Mouse (Mus musculus) lung, postnatal 36 days (tissue): ENCODE results near the gene Ppm1l.

ENCODE experiments used
- DNase-seq: peaks from one replicate; pipeline ENCODE4 v3.0.0; 2022; ENCODE audit warnings: mixed read lengths

Gene Ppm1l

DNA sequence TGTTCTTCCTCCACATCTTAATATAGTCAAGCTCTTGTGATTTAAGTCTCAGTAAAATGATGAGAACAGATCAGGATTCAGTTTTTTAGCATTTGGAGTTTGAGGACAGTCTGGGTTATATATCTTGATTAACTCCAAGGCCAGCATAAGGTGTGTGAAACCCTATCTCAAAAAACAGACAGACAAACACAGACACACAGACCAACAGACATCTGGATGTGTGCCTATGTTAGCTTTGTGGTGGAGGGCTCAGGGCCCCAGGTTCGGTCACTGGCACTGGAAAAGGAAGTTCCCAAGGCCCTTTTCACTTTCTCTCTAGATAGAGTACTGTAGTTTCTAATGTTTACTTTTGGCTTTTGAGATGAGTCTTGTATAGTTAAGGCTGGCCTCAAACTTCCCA, 23.8 kb downstream of the Ppm1l start:
- DNase-seq: no peak

GRCm38 (mm10) chr3:69340971-69341370, 24.3 kb downstream of the Ppm1l start:
- DNase-seq: no peak

- no peak for DNase-seq
These were observed 24.9 kb downstream of the Ppm1l start for GRCm38 (mm10) chr3:69341514-69341913.

GRCm38 (mm10) chr3:69342247-69342921, 25.7 kb downstream of the Ppm1l start:
- DNase-seq: peak; percentile 7

GRCm38 (mm10) chr3:69343124-69343523, 26.5 kb downstream of the Ppm1l start:
- no peak for DNase-seq

- DNase-seq: no peak
These were observed 29.9 kb downstream of the Ppm1l start for GRCm38 (mm10) chr3:69346514-69346913.

DNA sequence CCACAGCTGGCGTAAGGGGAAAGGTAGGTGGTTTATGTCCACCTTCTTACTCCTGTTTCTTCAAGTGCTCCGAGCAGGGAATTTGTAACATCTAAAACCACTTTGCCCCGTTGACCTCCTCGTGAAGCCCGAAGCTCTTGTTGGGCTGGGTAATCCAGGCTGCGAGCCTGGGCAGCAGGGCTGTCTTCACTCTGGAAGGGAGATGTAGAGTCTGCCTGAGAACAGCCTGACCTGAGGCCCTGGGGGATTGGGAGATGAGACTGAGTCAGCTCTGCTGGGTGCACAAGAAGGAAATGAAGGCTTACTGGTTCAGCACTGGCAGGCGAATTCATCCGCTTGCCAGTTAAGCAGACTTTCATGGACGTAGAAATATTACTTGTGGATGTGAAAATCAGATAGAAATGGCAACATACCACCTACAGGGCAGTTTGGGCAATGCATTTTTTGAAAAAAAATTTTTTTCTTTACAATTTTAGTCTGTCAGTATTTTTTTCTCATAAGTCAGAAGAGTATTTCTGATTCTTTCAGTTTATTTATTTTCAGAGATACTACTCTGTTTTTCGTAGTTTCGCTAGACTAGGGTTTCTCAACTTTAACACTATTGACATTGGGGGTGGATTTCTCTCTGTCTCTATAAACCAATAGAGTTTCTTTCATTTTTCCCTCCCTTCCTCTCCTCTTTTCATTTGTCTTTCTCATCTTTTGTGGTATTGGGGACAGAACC, 31.7 kb downstream of the Ppm1l start:
- DNase-seq: no peak

GRCm38 (mm10) chr3:69348921-69349237, 32.2 kb downstream of the Ppm1l start:
- no peak for DNase-seq

GRCm38 (mm10) chr3:69349973-69350372, 33.3 kb downstream of the Ppm1l start:
- no peak for DNase-seq

DNA sequence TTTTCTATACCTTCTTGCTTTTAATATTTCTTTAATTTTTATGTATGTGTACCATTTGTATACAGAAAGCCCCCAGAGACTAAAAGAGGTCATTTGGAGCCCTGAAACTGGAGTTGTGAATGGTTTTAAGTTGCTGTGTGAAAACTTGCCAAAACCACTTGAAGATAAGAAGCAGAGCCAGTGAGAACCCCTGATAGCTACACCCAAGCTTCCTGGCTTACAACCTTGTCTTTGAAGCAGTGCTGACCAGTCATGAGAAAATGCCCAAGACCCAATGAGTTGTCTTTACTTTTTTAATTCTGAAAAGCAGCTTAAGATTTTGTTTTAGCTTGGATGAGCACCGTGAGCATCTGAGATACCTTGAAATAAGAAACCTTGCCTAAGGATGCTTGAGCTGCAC, 35.5 kb downstream of the Ppm1l start:
- peak; percentile 53 for DNase-seq

DNA sequence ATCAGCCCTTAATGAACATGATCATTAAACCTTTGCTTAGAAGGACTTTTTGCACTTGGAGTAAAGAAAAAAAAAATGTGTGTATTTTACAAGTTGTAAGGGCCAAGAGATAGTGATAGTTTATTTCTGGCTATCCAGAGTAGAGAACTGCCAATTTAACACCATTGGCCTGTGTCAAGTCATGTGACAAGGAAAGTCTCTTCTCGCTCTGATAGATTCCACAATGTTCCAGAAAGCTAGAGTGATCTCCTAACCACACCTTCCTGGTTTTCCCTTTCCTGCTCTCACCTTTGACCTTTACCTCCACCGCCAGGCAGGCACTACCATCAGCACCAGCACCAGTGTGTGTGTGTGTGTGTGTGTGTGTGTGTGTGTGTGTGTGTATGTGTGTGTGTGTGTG, 38.0 kb downstream of the Ppm1l start:
- DNase-seq: no peak

GRCm38 (mm10) chr3:69356078-69356665, 39.5 kb downstream of the Ppm1l start:
- DNase-seq: no peak

DNA sequence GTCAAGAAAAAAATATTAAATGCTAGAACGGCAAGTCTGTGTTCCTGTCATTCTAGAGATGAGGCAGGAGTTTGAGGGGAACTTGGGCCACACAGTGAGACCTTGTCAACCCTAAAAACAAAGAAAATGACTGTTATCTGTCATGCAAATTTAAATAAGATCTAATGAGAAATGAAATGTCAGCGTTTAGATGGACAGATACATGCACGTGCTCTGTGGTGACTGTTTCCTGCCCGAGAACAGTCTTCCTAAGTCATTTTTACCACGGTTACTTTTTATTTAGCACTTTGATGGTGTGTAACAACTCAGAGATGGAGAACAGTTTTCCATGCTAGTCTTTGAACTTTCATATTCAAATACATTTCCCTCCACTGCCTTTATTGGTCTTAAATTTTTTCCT, 40.1 kb downstream of the Ppm1l start:
- DNase-seq: no peak

DNA sequence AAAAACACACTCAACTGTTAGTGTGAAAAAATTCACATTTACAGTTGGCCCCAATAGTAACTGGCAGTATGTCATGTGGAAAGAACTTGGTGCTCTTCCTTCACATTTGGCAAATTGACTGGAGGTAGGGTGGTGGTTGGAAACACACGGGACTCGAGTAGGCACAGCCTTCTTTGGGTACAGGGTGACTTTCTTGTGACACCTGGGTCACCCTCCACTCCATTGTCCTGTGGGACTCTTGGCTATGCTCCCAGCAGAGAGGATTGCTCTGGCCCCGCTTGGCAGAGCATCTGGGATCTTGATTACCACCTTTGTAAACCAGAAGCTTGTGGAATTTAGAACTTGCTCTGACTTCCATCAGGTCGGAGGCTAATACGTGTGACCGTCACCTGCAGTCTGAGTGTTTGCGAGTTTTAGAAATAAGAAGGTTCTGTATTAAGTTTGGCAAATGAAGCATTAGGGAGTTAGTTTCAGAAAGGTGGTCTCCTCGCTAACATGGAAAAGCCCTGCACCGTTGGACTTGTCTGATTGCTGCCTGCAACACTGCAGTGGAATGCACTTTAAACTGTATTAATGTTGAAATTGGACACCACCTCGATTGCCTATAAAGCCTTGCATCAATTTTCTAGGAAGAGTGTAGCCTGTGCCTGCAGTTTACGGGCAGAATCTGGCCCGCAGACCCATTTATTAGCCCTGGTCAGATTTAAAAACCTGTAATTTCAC, 41.4 kb downstream of the Ppm1l start:
- no peak for DNase-seq

DNA sequence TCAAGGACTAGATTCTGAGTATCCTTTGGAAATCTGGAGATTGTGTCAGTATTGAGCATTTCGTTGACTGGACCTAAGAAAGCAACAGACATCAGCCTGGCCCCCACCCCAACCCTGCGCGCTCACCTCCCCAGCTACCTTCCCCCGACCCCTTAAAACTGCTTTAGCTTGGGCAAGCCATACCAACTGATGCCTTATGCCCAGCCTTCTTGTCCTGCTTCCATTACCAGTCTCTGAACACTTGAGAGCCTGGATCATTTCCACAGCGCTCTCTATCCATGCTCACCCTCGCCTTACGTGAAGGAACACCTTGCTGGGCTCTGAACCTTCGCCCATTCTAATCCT, 41.9 kb downstream of the Ppm1l start:
- no peak for DNase-seq

DNA sequence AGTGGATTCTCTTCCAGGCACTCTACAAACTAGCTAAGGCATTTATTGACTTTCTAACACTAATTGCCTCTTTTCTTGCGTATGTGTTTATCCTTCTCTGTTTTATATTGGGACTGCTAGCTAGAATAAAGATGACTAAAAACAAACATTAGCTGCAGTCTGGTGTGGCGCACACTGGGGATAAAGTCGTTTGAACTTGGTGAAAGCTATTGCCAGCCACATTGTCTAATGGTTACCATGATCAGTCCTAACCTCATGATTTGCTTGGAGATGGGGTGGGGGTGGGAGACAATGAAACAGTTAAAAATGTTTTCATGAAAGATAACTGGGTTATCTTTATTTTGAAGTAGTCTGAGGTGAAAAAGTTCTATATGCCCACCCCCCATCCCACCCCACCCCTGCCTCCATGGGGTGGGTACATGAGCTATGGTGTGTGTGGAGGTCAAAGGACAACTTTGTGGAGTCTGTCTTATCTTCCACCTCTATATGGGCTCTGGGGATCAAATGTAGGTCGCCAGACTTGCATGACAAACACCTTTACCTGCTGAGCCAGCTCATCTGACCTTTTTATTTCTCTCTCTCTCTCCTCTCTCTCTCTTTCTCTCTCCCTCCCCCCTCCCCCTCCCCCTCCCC, 43.7 kb downstream of the Ppm1l start:
- DNase-seq: no peak

GRCm38 (mm10) chr3:69361487-69362349, 45.1 kb downstream of the Ppm1l start:
- no peak for DNase-seq

- no peak for DNase-seq
These were observed 45.7 kb downstream of the Ppm1l start for GRCm38 (mm10) chr3:69362350-69362790.

- DNase-seq: no peak
These were observed 46.2 kb downstream of the Ppm1l start for GRCm38 (mm10) chr3:69362906-69363305.

- no peak for DNase-seq
These were observed 47.5 kb downstream of the Ppm1l start for GRCm38 (mm10) chr3:69364151-69364550.

DNA sequence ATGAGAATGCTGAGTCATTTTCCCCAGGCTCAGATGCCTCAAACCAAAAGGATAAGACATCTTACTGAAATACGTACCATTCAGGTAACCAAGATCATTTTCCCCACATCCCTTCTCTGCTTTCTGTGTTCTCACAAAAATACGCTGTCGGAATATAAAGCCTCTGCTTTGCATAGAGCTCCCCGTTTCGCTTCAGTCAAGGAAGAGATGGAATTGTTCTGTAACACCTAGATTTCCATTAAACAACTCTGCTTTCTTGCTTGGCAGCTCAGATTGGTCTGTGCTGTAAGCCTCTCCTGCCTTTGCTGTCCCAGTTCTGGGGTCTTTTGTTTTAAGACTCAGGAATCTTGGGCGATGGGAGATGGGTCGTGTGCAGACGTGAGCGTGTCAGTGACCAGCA, 51.3 kb downstream of the Ppm1l start:
- DNase-seq: no peak

GRCm38 (mm10) chr3:69372731-69373130, 56.1 kb downstream of the Ppm1l start:
- DNase-seq: no peak
